Mouse (Mus musculus) gastrocnemius, adult 2 months (tissue): ENCODE measurements around the gene Tnfrsf13c. TPM values are rescaled to one million over a fixed set of nuclear protein-coding genes. Genes with fewer than 3 reads are reported as not detected.
A peak's percentile ranks its signal among the peaks of the same experiment; 100 is the strongest.

ENCODE experiments used
- DNase-seq: peaks from one replicate; pipeline ENCODE4 v3.0.0; 2022
- H3K27ac ChIP-seq: fragments of 200-600 bp; 2 replicates; pipeline ENCODE4 v1.8.1; 2022; ENCODE audit warnings: mild to moderate bottlenecking
- H3K4me3 ChIP-seq: fragments of 200-600 bp; 2 replicates; pipeline ENCODE4 v1.8.1; 2022; ENCODE audit warnings: mild to moderate bottlenecking, moderate library complexity
- CTCF ChIP-seq: fragments of 200-600 bp; IDR thresholded peaks from 2 replicates; pipeline ENCODE4 v1.8.1; 2022; ENCODE audit warnings: antibody characterized with exemption, mild to moderate bottlenecking, moderate library complexity
- intact Hi-C: fragments of 180-260 bp; cut with DNase I; formaldehyde crosslinking; loops from one replicate; pipeline ENCODE4 v1.15.1; 2025
- total RNA-seq, 2 experiments: library from RNA; stranded (reverse); gene quantifications; 2 replicates each; pipeline ENCODE4 v1.2.3; 2021

Gene Tnfrsf13c
- total RNA-seq, 2 experiments from 2014 or later: not detected

GRCm38 (mm10) chr15:82198342-82198741 is 25.8 kb downstream of the Tnfrsf13c start:
- DNase-seq: no peak
- intact Hi-C loops: no loop called here
- H3K4me3 ChIP-seq: no peak overlapping the region
- no peak for TF ChIP-seq CTCF
- no peak overlapping the region for H3K27ac ChIP-seq

DNA sequence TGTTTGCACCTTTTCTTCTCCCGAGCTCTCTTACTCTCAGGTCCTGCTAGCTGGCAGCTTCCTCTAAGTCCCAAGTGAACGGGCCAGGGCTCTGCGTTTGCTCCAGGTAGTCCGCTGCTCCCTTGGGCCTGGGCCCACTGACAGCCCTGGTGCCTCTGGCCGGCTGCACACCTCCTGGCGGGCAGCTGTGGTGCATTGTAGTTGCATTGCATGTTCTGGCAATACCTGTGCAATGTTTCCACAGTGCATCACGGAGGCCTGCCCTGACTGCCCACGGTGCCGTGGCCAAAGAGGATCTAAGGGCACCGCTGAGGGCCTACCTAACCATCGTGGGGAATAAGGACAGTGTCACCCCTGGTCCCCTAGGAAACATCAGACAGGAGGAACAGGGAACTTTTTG is 26.2 kb downstream of the Tnfrsf13c start:
- H3K27ac ChIP-seq: no peak overlapping the region
- no peak for DNase-seq
- no peak overlapping the region for H3K4me3 ChIP-seq
- no peak for TF ChIP-seq CTCF
- intact Hi-C loops: no loop called here

DNA sequence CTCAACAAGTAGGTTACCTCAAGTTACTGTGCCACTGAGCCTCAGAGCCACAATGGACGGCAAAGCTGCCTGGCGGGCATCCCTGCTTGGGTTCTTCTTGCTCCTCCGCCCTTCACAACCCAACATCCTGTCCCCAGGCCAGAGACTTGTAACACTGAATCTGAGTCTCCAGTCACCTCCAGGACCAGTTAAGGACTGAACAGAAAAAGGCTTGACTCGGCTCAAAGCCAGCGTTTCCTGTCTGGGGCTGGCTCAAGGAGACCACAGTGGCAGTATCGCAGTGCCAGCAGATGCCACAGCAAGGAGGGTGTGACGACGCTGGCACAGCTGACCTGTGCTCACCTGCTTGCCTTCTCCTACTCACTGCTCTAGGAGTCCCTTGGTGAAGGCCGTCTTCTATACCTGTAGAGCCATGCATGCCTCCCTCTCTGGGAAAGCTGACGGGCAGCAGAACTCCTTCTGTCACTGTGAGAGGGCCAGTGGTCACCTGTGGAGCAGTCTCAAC is 26.9 kb downstream of the Tnfrsf13c start:
- no peak for TF ChIP-seq CTCF
- DNase-seq: no peak
- intact Hi-C loops: no loop called here

DNA sequence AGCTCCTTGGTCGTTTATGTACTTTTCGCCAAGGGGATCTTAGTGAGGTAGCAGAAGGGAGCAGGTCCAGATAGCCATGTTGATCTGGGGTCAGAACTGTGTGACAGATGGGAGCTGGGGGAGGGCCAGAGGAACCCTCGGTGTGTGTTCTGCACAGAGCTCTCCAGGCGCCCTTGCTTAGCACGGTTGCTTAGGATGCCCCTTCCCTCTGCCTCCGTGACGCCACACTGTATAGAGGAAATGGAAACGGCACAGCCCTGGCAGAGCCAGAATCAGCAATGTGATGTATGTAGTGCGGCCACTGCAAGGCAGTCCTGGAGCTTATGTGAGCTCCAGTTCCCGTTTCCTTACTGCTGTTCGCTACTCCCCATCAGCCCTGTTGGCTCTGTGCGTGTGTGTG is 27.9 kb downstream of the Tnfrsf13c start:
- H3K4me3 ChIP-seq: no peak overlapping the region
- H3K27ac ChIP-seq: no peak overlapping the region
- intact Hi-C loops: no loop called here
- no peak for DNase-seq
- no peak for TF ChIP-seq CTCF

More for the DNA sequence above, 26.9 kb downstream of the Tnfrsf13c start:
- H3K4me3 ChIP-seq: no peak overlapping the region
- no peak overlapping the region for H3K27ac ChIP-seq

GRCm38 (mm10) chr15:82192617-82193016 is 31.6 kb downstream of the Tnfrsf13c start:
- Histone ChIP-seq H3K27ac (no peak overlapping the region), H3K4me3 (no peak overlapping the region)
- TF ChIP-seq CTCF: no peak
- DNase-seq: no peak
- intact Hi-C loops: no loop called here

DNA sequence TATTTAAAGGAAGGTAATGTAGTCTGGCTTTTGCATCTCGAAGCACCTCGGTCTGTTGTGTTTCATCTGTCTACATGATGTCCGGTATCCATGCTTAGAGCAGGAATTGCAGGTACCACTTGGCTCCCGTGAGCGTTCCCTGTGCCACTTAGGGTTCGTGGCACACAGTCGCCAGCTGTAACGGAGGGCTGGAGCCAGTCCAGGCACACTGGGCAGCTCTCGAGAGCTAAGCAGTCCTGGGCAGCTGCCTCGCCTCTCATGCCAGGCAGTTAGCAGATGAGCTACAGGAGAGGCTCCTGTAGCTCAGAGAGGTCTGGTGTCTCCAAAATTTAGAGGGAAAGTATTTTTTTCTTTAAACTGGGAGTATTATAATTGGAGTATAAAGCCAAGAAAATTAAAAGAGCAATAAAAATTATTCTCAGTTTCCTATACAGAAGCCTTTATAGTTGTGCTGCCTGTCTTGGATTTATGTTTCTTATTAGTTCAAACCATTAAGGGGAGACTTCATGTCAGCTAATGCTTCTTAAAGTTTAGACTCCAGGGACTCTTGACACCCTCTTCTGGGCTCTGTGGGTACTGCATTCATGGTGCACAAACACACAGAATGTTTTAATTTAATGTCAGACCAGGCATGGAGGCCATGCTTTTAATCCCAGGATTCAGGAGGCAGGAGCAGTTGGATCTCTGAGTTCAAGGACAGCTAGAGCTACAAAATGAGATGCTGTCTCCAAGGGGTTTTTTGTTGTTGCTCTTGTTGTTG is 35.5 kb downstream of the Tnfrsf13c start:
- H3K4me3 ChIP-seq: no peak overlapping the region
- TF ChIP-seq CTCF: peak; percentile 45
- intact Hi-C loops: no loop called here
- no peak overlapping the region for H3K27ac ChIP-seq
- peak; percentile 88 for DNase-seq

- no peak for TF ChIP-seq CTCF
- DNase-seq: no peak
- intact Hi-C loops: no loop called here
- H3K27ac ChIP-seq: no peak overlapping the region
- H3K4me3 ChIP-seq: no peak overlapping the region
These were observed 36.2 kb downstream of the Tnfrsf13c start for GRCm38 (mm10) chr15:82187924-82188323.

DNA sequence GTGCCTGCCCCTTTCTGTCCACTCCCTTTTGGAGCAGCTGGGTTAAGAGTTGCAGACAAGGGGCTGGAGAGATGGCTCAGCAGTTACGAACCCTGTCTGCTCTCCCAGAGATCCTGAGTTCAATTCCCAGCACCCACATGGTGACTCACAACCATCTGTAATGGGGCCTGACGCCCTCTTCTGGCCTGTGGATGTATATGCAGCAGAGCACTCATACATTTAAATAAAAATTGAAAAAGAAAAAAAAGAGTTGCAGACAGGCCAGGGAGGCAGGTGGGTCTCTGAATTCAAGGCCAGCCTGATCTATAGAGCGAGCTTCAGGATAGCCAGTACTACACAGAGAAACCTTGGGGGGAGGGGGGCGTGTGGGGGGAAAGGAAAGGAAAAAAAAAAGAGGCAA is 36.8 kb downstream of the Tnfrsf13c start:
- Histone ChIP-seq H3K27ac (no peak overlapping the region), H3K4me3 (no peak overlapping the region)
- intact Hi-C loops: no loop called here
- no peak for DNase-seq
- no peak for TF ChIP-seq CTCF

GRCm38 (mm10) chr15:82186931-82187330 is 37.2 kb downstream of the Tnfrsf13c start:
- Histone ChIP-seq H3K4me3 (no peak overlapping the region), H3K27ac (no peak overlapping the region)
- no peak for TF ChIP-seq CTCF
- no peak for DNase-seq
- intact Hi-C loops: no loop called here

DNA sequence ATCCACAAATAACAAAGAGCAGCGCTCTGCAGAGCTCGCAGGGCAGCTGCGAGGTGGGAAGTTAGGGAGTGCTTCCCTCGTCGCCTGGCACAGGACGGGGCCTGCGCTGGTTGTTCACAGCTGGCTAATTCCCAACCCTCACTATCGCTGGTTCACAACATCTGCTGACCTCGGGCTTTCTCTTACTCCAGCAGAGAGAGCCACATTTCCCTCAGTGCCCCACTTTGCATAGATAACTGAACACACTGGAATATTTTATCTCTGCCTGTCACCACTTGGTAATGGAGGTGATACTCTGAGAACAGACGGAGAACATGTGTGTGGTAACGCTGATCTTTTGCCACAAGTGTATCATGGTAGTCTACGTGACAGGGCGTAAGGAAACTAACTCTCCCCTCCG is 38.0 kb downstream of the Tnfrsf13c start:
- intact Hi-C loops: no loop called here
- no peak for TF ChIP-seq CTCF
- Histone ChIP-seq H3K27ac (no peak overlapping the region), H3K4me3 (no peak overlapping the region)
- DNase-seq: no peak

GRCm38 (mm10) chr15:82185062-82185783 is 38.9 kb downstream of the Tnfrsf13c start:
- TF ChIP-seq CTCF: no peak
- DNase-seq: no peak
- Histone ChIP-seq H3K4me3 (no peak overlapping the region), H3K27ac (no peak overlapping the region)
- intact Hi-C loops: no loop called here

- Histone ChIP-seq H3K27ac (no peak overlapping the region), H3K4me3 (no peak overlapping the region)
- intact Hi-C loops: no loop called here
- no peak for DNase-seq
- no peak for TF ChIP-seq CTCF
These were observed 39.5 kb downstream of the Tnfrsf13c start for GRCm38 (mm10) chr15:82184656-82185055.

- no peak for DNase-seq
- no peak for TF ChIP-seq CTCF
- intact Hi-C loops: no loop called here
- Histone ChIP-seq H3K4me3 (no peak overlapping the region), H3K27ac (no peak overlapping the region)
These were observed 40.0 kb downstream of the Tnfrsf13c start for GRCm38 (mm10) chr15:82184183-82184582.
